Mouse (Mus musculus) ovary, postnatal 10 days (tissue): ENCODE results near the gene Ppp1r35.

Experiments
- DNase-seq: peaks from one replicate; pipeline ENCODE4 v3.0.0; 2022; ENCODE audit warnings: low spot score

Gene Ppp1r35

GRCm38 (mm10) chr5:137782776-137783522, 4.3 kb downstream of the Ppp1r35 start:
- DNase-seq, result no peak

DNA sequence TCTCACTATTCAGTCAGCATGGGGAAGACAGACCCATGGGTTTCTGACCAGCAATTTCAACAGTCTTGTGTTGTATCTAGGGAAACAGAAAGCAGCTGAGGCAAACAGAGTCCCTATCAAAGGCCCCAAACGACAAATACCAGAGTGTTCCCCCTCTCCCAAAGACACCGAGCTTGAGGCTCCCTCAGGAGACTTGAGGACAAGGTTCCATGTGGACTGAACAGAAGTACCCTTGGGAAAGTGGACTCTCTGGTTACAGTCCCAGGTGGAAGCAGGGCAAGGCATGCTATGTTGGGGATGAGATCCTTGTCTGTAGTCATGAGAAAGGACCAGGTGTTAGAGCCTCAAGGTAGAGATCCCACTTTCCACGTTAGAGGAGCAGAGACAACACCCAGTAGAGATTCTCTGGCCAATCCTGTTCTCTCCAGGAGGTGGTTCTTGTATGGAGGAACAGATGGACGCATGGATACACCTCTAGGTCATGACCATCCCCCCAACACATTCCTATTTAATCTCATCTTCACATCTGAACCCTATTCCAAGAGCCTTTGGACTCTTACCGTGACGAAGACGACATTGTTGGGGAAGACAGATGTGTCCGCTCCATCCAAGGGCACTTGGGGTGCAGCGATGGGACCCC, 5.4 kb downstream of the Ppp1r35 start:
- DNase-seq, result no peak

DNA sequence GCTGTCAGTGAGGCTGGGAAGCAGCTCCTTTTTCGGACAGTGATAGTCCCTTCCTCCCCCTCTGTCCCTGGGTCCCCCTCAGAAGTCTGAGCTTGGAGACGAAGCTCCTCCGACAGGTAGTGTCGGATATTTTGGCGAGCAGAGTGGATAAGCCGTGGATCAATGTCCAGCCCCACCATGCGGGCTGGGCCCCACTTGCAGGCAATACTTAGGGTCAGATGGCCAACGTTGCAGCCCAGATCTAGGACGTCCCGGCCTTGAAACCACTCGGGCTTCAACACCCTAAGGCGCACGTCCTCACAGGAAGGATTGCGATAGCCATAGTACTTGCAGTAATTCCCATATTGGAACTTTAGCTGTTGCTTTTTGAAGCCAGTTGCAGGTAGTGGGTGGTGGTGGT, 5.9 kb downstream of the Ppp1r35 start:
- no peak for DNase-seq

DNA sequence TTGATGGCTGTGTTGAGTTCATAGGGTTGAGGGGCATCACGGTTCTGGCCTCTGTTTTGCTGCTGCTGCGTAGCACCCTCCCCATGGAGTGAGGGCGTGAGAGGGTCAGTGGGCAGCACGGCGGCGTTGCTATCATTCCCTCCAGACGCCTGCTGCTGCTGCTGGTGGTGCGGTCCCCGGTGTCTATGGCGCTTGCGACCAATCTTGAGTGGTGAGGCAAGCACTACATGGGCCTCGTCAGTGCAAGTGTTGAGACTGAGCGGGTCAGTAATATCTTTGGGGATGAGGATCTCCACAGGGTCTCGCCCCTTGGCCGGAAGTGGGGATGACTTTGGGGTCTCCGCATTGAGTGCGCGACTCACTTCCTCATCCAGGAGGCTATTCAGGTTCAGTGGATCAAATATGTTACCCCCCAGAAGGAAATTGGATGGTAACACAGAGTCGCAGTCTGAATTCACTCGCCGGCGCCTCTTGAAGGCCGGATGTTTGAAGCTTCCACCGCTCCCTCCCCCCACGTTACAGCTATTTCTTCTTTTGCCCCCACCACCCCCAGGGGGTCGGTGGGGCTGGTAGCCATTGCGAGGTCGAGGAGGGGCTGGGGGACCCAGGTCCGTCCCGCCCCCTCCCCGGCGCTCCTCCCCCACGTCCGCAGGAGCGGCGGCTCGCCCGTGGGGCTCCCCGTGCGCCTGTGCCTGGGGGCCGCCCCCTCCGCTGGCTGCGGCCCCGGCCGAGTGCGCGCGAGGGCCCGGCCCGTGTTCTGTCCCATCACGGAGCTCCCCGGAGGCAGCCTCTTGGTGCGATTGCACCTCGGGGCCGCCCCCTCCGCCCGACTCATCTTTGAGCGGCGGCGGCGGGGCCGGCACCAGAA, 6.7 kb downstream of the Ppp1r35 start:
- DNase-seq, result peak; percentile 15

DNA sequence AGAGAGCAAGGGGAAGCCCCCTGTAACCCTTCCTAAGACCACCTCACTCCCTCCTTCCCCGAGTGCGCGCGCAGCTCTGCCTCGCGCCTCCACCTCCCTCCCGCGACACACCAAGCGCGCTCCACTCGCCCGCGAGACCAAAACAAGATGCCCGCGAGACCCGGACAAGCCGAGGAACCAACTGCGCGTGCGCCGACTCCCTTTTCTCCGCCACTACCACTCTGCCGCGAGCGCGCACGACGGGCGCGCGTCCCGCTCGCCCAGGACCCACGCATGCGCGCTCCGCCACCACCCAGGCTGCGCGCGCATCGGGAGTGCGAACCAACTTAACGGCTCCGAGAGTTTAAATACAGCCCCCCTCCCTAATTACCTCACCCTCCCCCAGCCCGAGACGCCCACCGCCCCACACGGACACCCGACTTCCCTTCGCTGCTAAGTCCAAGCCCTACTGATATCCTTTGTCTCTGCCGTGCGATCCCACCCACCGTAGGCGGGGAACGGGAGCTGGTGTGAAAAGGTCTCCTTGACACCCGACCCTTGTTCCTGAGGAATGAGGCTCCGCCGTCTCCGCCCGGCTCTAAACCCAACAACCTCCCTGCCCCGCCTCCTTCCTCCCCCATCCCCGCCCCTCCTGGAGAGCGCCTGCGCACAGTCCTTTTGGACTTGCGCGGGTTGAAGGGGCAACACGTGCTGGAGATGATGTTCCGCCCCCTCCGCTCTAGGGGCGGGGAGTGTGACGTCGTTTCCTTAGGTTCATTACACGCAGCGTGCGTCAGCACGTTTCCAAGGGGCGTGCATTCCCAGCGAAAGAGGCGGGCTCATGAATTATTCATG, 7.7 kb downstream of the Ppp1r35 start:
- DNase-seq, result peak; percentile 96

DNA sequence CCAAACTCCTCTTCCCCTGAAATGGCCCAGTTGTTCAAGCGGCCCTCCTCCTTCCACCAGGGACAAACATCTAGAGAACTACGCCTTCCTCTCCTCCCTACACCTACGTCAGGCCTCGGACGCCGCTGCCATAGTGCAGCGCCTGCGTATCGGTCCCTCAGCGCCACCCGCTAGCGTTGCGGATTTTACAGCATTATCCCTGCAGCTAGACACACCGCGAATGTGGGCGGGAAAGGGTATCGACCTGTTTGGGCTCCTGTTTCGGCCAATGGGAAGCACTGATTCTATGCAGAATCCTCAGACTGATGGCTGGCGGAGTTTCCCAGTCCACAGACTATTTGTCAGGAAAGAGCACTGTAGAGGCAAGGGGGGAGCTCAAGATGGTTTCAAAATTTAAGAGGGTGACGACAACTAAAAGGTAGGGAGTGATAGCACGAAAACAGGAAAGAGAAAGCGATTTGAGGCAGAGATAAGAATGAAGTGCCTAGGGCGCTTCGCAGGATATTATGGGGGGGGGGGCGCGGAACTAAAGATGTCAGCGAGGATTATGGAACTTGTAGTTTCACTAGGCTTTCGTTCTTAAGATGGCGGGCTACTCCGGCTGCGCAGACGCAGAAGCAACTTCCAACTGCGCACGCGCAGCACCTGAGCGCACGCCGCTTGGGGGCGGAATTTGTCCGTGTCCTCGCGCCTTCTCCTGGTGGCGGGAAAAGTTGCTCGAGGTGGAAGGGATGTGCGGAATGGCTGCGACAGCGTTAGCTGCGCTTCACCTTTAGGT, 8.7 kb downstream of the Ppp1r35 start, which contains the start of the genes Mepce and Zcwpw1:
Gene Mepce, minus strand, starts transcription at position 505 of the 778 bp plus-strand sequence.
Gene Zcwpw1, plus strand, starts transcription at position 648 of the 778 bp plus-strand sequence.
- peak; percentile 92 for DNase-seq

GRCm38 (mm10) chr5:137788171-137788570, 9.5 kb downstream of the Ppp1r35 start:
- no peak for DNase-seq

- no peak for DNase-seq
Observed at GRCm38 (mm10) chr5:137788946-137789531, 10.4 kb downstream of the Ppp1r35 start.

GRCm38 (mm10) chr5:137791553-137791952, 12.9 kb downstream of the Ppp1r35 start:
- DNase-seq, result no peak

DNA sequence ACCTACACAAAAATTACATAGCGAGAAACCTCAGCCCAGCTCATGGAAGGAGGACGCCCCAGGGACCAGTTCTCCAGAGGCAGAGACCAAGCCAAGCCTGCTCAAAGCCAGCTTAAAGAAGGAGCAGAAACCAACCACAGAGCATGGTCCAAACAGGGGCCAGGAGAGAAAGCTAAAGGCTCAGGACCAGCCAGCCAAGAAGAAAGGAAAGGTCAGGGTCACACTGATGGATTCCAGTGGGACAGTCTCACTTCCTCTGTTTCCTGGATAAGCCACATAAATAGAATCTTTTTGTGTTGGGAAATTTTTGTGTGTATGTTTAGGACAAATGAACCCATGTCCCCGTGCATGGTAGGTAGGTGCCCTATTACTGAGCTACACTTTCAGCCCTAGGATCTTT, 18.0 kb downstream of the Ppp1r35 start:
- DNase-seq, result no peak

- DNase-seq, result no peak
Observed at GRCm38 (mm10) chr5:137800917-137801316, 22.3 kb downstream of the Ppp1r35 start.

DNA sequence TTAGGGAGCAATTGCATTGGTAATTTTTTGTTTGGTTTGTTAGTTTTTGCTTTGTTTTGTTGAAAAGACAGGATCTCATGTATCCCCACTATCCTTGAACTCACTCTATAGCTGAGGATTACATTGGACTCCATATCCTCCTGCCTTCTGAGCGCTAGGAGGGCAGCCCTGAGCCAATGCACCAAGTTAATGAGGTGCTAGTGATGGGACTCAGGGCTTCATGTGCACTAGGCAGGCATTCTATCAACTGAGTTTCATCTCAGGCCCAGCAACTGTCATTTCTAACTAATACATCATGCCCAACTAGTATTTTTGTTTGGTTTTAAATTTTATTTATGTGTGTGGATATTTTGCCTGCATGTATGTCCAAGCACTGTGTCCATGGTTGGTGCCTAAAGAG, 27.5 kb downstream of the Ppp1r35 start:
- DNase-seq, result no peak

GRCm38 (mm10) chr5:137808316-137808715, 29.7 kb downstream of the Ppp1r35 start:
- DNase-seq, result no peak

DNA sequence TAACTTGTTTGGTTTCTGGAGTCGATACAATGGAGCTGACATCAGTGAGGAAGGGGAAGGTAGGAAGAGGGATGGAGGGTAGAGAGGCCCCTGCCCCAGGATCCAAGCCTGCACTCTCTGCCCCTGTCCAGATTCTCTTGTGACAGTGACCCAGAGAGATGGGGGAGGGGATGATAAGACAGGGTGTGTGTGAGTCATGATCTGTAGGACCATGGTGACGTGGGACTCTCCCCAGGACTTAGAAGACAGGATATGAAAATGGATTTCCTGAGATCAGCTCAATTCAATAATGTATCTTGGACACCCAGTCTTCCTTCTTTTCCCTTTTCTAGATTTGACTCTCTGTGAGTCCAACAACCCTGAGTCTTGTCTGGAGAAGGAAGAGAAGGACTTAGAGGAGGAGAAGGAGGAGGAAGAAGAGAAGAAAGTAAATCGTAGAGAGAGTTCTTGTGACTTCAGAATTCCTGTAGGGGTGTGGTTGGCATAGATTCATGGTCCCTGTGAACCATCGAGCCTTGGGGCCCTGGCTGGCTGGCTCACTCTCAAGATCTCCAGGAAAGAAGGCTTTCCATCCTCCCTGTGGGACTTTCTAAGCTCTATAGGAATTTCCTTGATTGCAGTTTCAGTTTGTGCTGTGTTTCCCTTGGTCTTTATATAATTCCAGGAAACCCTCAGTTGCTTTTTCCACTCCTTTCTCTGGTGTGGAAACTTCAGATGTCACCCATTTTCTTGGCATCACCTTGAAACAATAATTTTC, 39.0 kb downstream of the Ppp1r35 start:
- DNase-seq, result no peak

- no peak for DNase-seq
Observed at GRCm38 (mm10) chr5:137822126-137822525, 43.5 kb downstream of the Ppp1r35 start.

GRCm38 (mm10) chr5:137822602-137823001, 44.0 kb downstream of the Ppp1r35 start:
- no peak for DNase-seq

DNA sequence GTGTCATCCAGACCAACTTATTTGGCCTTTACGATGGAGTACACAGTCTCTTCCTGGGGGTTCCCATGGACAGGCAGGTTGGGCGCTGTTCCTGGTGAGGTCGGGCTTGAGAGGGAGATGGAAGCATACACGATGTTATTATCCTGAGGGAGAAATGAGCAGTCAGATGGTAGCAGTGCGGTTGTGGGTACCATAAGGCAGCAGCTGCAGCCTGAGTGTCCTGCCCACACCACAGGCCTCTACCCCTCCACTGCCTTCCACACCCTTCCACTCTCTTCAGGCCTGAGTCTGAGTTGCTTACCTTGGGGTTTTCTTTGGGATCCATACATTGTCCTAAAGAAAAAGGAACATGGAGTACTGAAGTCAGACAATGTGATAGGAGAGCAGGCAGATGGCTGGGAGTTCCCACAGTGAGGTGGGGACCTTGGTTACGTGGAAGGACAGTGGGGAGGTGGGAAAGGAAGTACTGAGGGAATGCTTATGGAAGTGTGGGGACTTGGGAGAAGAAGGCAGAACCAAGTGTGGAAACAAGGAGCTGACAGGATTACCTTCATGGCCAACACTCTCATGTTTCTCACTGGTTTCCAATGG, 44.9 kb downstream of the Ppp1r35 start:
- DNase-seq, result no peak

GRCm38 (mm10) chr5:137825030-137825429, 46.4 kb downstream of the Ppp1r35 start:
- no peak for DNase-seq

DNA sequence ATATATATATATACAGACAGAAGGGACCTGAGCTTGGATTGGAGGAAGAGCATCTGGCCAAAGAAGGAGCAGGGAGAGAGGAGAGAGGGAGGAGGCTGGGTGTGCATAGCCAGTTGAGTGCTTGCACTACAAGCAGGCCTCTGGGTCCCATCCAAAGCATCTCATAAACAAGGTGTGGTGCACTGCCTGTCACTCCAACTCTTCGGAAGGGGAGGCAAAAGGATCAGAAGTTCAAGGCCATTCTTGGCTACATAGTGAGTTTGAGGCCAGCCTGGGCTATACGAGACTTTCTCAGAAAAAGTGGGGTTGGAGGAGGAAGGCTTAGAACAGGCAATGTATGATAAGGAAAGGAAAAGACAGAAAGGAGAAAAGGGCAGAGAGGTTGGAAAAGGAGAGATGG, 47.3 kb downstream of the Ppp1r35 start:
- no peak for DNase-seq
